9 mouse cellular contexts compared by ENCODE assay signal in genomic region chr11:74554683-74555341, GRCm38 (mm10). TPM values are rescaled to one million over a fixed set of nuclear protein-coding genes. Genes with fewer than 3 reads are reported as not detected.
DNase-seq lines count a peak whose midpoint lies in the region; ATAC-seq and TF ChIP-seq lines count a peak whose summit lies in the region.
"Had no signal": no experiment of that assay in that cellular context is flagged by ENCODE, and none has a peak within 500 bp of the region (broad histone marks: within the 10 kb centered on the region; RNA-seq: fewer than 3 reads in every experiment).

No protein-coding gene starts in this region.

- no peaks in the 10 kb centered on the region for H3K27me3 ChIP-seq in lung, postnatal 0 days (replicated peaks; ENCODE audit: insufficient read depth, low read length)
- no peaks in the 10 kb centered on the region for H3K27me3 ChIP-seq in hindbrain, embryonic 15.5 days
- H3K27me3 ChIP-seq in neural tube, embryonic 13.5 days, result no peaks in the 10 kb centered on the region

- DNase-seq in lung, postnatal 0 days (ENCODE audit: low spot score), result peak; percentile 57
- no peak for DNase-seq in lung, adult 18-20 months
- peak; percentile 66 for DNase-seq in embryo, embryonic 11 days
- no peak for DNase-seq in gastrocnemius, postnatal 36 days
- DNase-seq in adrenal gland, postnatal 14 days, result no peak
- no peak for DNase-seq in thymus, postnatal 25 days
- DNase-seq: heart, postnatal 14 days had no signal

- H3K4me2 ChIP-seq in lung, postnatal 0 days (replicated peaks; ENCODE audit: low read depth, low read length), result no peak overlapping the region
- peak overlapping the region; percentile 26; the same call in 1 of the 2 replicates for H3K4me2 ChIP-seq in hindbrain, embryonic 15.5 days
- 0 out of 2 replicates have a peak overlapping the region, but pooled peaks have one; percentile 14 for H3K4me2 ChIP-seq in neural tube, embryonic 13.5 days

- no peak for TF ChIP-seq CTCF in lung, postnatal 0 days (IDR thresholded peaks at IDR 0.05)

- no peak overlapping the region for H3K9ac ChIP-seq in lung, postnatal 0 days (replicated peaks; ENCODE audit: low read depth)
- no peak overlapping the region for H3K9ac ChIP-seq in hindbrain, embryonic 15.5 days
- peak overlapping the region; percentile 46 for H3K9ac ChIP-seq in neural tube, embryonic 13.5 days

- WGBS in lung, postnatal 0 days, result 42% methylated on average over 15 of the region's 15 CpGs
- WGBS in hindbrain, embryonic 15.5 days, result 31% methylated on average over 15 of the region's 15 CpGs
- 43% methylated on average over 15 of the region's 15 CpGs for WGBS in neural tube, embryonic 13.5 days

- TF ChIP-seq EP300 in lung, postnatal 0 days (IDR thresholded peaks at IDR 0.05), result no peak

- 0 out of 2 replicates have a peak, but pooled peaks have one; percentile 11 for ATAC-seq in lung, postnatal 0 days
- peak; percentile 86 for ATAC-seq in hindbrain, embryonic 15.5 days (ENCODE audit: low FRiP score, low read depth)
- peak; percentile 82 for ATAC-seq in neural tube, embryonic 13.5 days (ENCODE audit: low read depth)

- H3K4me1 ChIP-seq in lung, postnatal 0 days (ENCODE audit: insufficient read depth, low read depth, low read length), result peaks cover 4% of the 10 kb centered on the region; the same call in 1 of the 2 replicates
- peaks cover 30% of the 10 kb centered on the region for H3K4me1 ChIP-seq in hindbrain, embryonic 15.5 days (replicated peaks)
- peaks cover 24% of the 10 kb centered on the region for H3K4me1 ChIP-seq in neural tube, embryonic 13.5 days (replicated peaks)

- H3K36me3 ChIP-seq in lung, postnatal 0 days (ENCODE audit: insufficient read depth, low read length), result no peaks in the 10 kb centered on the region
- H3K36me3 ChIP-seq in hindbrain, embryonic 15.5 days, result no peaks in the 10 kb centered on the region
- no peaks in the 10 kb centered on the region for H3K36me3 ChIP-seq in neural tube, embryonic 13.5 days

- no peaks in the 10 kb centered on the region for H3K9me3 ChIP-seq in lung, postnatal 0 days (ENCODE audit: low read length)
- H3K9me3 ChIP-seq in hindbrain, embryonic 15.5 days, result no peaks in the 10 kb centered on the region
- H3K9me3 ChIP-seq in neural tube, embryonic 13.5 days, result no peaks in the 10 kb centered on the region

- no peak overlapping the region for H3K4me3 ChIP-seq in lung, postnatal 0 days (ENCODE audit: low read depth, low read length)
- no peak overlapping the region for H3K4me3 ChIP-seq in hindbrain, embryonic 15.5 days
- H3K4me3 ChIP-seq in neural tube, embryonic 13.5 days, result no peak overlapping the region

- H3K27ac ChIP-seq in lung, postnatal 0 days (ENCODE audit: low read length), result no peak overlapping the region
- H3K27ac ChIP-seq in hindbrain, embryonic 15.5 days (replicated peaks), result peak overlapping the region; percentile 82
- H3K27ac ChIP-seq in neural tube, embryonic 13.5 days (replicated peaks), result peak overlapping the region; percentile 74

- intact Hi-C loops in gastrocnemius, postnatal 36 days (cut with DNase I), result no loop called here

RNA-seq across cellular contexts. Expression of gene Rap1gap2, which starts 55.9 kb away (rescaled TPM):
- 1.1 and 1.2 TPM in 2 replicates for polyA plus RNA-seq in lung, postnatal 0 days (2015; fragmentation: Nextera tagmentation; extraction: Ambion mirVana)
- 13.4 and 16.9 TPM in 2 replicates for polyA plus RNA-seq in hindbrain, embryonic 15.5 days (2015; fragmentation: Nextera tagmentation; extraction: Ambion mirVana)
- 10.9 and 11.5 TPM in 2 replicates for polyA plus RNA-seq in neural tube, embryonic 13.5 days (2015; fragmentation: Nextera tagmentation; extraction: Ambion mirVana)
- 10 to 100 TPM in 1 of 2 experiments, 1 to 10 TPM in 1; 9.7 to 12.4 TPM for total RNA-seq in gastrocnemius, postnatal 36 days (2021)
- total RNA-seq in adrenal gland, postnatal 14 days (2021), result 12.6 and 12.8 TPM in 2 replicates

Comparison
In these comparisons a context has a peak if more than half of its experiments do, and no peak if none do; other contexts are left out.
1. DNase-seq: peak in lung, postnatal 0 days (single experiment) and embryo, embryonic 11 days (single experiment); none in lung, adult 18-20 months (0 of 2), gastrocnemius, postnatal 36 days (0 of 2), adrenal gland, postnatal 14 days (single experiment) and thymus, postnatal 25 days (single experiment).
2. ATAC-seq: peak in every context shown above with its lines; median percentile 86 in hindbrain, embryonic 15.5 days; 82 in neural tube, embryonic 13.5 days; 11 in lung, postnatal 0 days.